Mouse (Mus musculus): ENCODE data around the gene Dctn2. TPM values are rescaled to one million over a fixed set of nuclear protein-coding genes. Genes with fewer than 3 reads are reported as not detected.
A peak's percentile ranks its signal among the peaks of the same experiment; 100 is the strongest.

Dctn2 gene
- total and polyA plus RNA-seq, 3 experiments, result 135 to 161 (median 139) TPM

- TF ChIP-seq GATA1 (IDR thresholded peaks at IDR 0.05; ENCODE audit: borderline replicate concordance, low read length) (no peak), CTCF (IDR thresholded peaks at IDR 0.05; ENCODE audit: low read depth, low read length) (no peak), TAL1 (conservative IDR thresholded peaks at IDR 0.05; ENCODE audit: low read depth, low read length) (no peak), POLR2AphosphoS5 (IDR thresholded peaks at IDR 0.05; ENCODE audit: insufficient replicate concordance, low read depth, low read length) (no peak), GATA2 (IDR thresholded peaks at IDR 0.05; ENCODE audit: borderline replicate concordance, low read depth, low read length) (no peak)
- H3K4me3 ChIP-seq (ENCODE audit: low read depth, low read length), result no peak overlapping the region
- peaks cover 100% of the 10 kb centered on the region for H3K36me3 ChIP-seq (replicated peaks)
- no peak for DNase-seq (ENCODE audit: low spot score)
- H3K4me1 ChIP-seq (ENCODE audit: insufficient read depth, low read depth, low read length), result peaks cover 32% of the 10 kb centered on the region
- H3K27me3 ChIP-seq (ENCODE audit: insufficient read depth, low read length), result no peaks in the 10 kb centered on the region
- no peak for ATAC-seq (ENCODE audit: extremely low read depth, insufficient number of reproducible peaks, low FRiP score, poor library complexity, severe bottlenecking)
- H3K9me3 ChIP-seq (replicated peaks), result peaks cover 2% of the 10 kb centered on the region; the same call in 1 of the 2 replicates
Observed at GRCm38 (mm10) chr10:127279730-127280129, 13.6 kb downstream of the Dctn2 start.

GRCm38 (mm10) chr10:127281316-127281715, 15.1 kb downstream of the Dctn2 start:
- Histone ChIP-seq H3K27me3 (ENCODE audit: insufficient read depth, low read length) (no peaks in the 10 kb centered on the region), H3K4me1 (ENCODE audit: insufficient read depth, low read depth, low read length) (peaks cover 46% of the 10 kb centered on the region), H3K4me3 (ENCODE audit: low read depth, low read length) (no peak overlapping the region), H3K36me3 (replicated peaks) (peaks cover 100% of the 10 kb centered on the region), H3K9me3 (replicated peaks) (peaks cover 2% of the 10 kb centered on the region; the same call in 1 of the 2 replicates)
- TF ChIP-seq TAL1 (conservative IDR thresholded peaks at IDR 0.05; ENCODE audit: low read depth, low read length) (no peak), POLR2AphosphoS5 (IDR thresholded peaks at IDR 0.05; ENCODE audit: insufficient replicate concordance, low read depth, low read length) (no peak; the same call in 1 of the 2 replicates), GATA1 (IDR thresholded peaks at IDR 0.05; ENCODE audit: borderline replicate concordance, low read length) (no peak), CTCF (IDR thresholded peaks at IDR 0.05; ENCODE audit: low read depth, low read length) (no peak), GATA2 (IDR thresholded peaks at IDR 0.05; ENCODE audit: borderline replicate concordance, low read depth, low read length) (no peak)
- ATAC-seq (ENCODE audit: extremely low read depth, insufficient number of reproducible peaks, low FRiP score, poor library complexity, severe bottlenecking) (no peak), DNase-seq (ENCODE audit: low spot score) (no peak)

- Histone ChIP-seq H3K36me3 (replicated peaks) (peaks cover 99% of the 10 kb centered on the region), H3K9me3 (replicated peaks) (peaks cover 2% of the 10 kb centered on the region; the same call in 1 of the 2 replicates), H3K4me3 (ENCODE audit: low read depth, low read length) (no peak overlapping the region), H3K4me1 (ENCODE audit: insufficient read depth, low read depth, low read length) (peaks cover 60% of the 10 kb centered on the region), H3K27me3 (ENCODE audit: insufficient read depth, low read length) (no peaks in the 10 kb centered on the region)
- no peak for TF ChIP-seq TAL1 (conservative IDR thresholded peaks at IDR 0.05; ENCODE audit: low read depth, low read length)
- no peak for TF ChIP-seq GATA1 (IDR thresholded peaks at IDR 0.05; ENCODE audit: borderline replicate concordance, low read length)
- TF ChIP-seq POLR2AphosphoS5 (IDR thresholded peaks at IDR 0.05; ENCODE audit: insufficient replicate concordance, low read depth, low read length), result no peak
- TF ChIP-seq GATA2 (IDR thresholded peaks at IDR 0.05; ENCODE audit: borderline replicate concordance, low read depth, low read length), result no peak
- TF ChIP-seq CTCF (IDR thresholded peaks at IDR 0.05; ENCODE audit: low read depth, low read length), result no peak
- DNase-seq (ENCODE audit: low spot score) (no peak), ATAC-seq (ENCODE audit: extremely low read depth, insufficient number of reproducible peaks, low FRiP score, poor library complexity, severe bottlenecking) (no peak)
Observed at GRCm38 (mm10) chr10:127282620-127283215, 16.6 kb downstream of the Dctn2 start.

- Histone ChIP-seq H3K9me3 (replicated peaks) (peaks cover 2% of the 10 kb centered on the region; the same call in 1 of the 2 replicates), H3K36me3 (replicated peaks) (peaks cover 85% of the 10 kb centered on the region), H3K4me3 (ENCODE audit: low read depth, low read length) (no peak overlapping the region), H3K27me3 (ENCODE audit: insufficient read depth, low read length) (no peaks in the 10 kb centered on the region), H3K4me1 (ENCODE audit: insufficient read depth, low read depth, low read length) (peaks cover 64% of the 10 kb centered on the region)
- DNase-seq (ENCODE audit: low spot score), result no peak
- TF ChIP-seq CTCF (IDR thresholded peaks at IDR 0.05; ENCODE audit: low read depth, low read length) (no peak), GATA2 (IDR thresholded peaks at IDR 0.05; ENCODE audit: borderline replicate concordance, low read depth, low read length) (no peak), GATA1 (IDR thresholded peaks at IDR 0.05; ENCODE audit: borderline replicate concordance, low read length) (no peak), POLR2AphosphoS5 (IDR thresholded peaks at IDR 0.05; ENCODE audit: insufficient replicate concordance, low read depth, low read length) (no peak), TAL1 (conservative IDR thresholded peaks at IDR 0.05; ENCODE audit: low read depth, low read length) (no peak)
- ATAC-seq (ENCODE audit: extremely low read depth, insufficient number of reproducible peaks, low FRiP score, poor library complexity, severe bottlenecking), result no peak
Observed at GRCm38 (mm10) chr10:127284105-127284622, 18.0 kb downstream of the Dctn2 start.

- Histone ChIP-seq H3K36me3 (replicated peaks) (peaks cover 77% of the 10 kb centered on the region), H3K4me1 (ENCODE audit: insufficient read depth, low read depth, low read length) (peaks cover 71% of the 10 kb centered on the region), H3K27me3 (ENCODE audit: insufficient read depth, low read length) (no peaks in the 10 kb centered on the region), H3K4me3 (ENCODE audit: low read depth, low read length) (peak overlapping the region; percentile 81; the same call in 1 of the 2 replicates), H3K9me3 (replicated peaks) (no peaks in the 10 kb centered on the region)
- DNase-seq (ENCODE audit: low spot score), result no peak
- TF ChIP-seq GATA1 (IDR thresholded peaks at IDR 0.05; ENCODE audit: borderline replicate concordance, low read length) (no peak), GATA2 (IDR thresholded peaks at IDR 0.05; ENCODE audit: borderline replicate concordance, low read depth, low read length) (no peak), POLR2AphosphoS5 (IDR thresholded peaks at IDR 0.05; ENCODE audit: insufficient replicate concordance, low read depth, low read length) (no peak), TAL1 (conservative IDR thresholded peaks at IDR 0.05; ENCODE audit: low read depth, low read length) (no peak), CTCF (IDR thresholded peaks at IDR 0.05; ENCODE audit: low read depth, low read length) (no peak)
- ATAC-seq (ENCODE audit: extremely low read depth, insufficient number of reproducible peaks, low FRiP score, poor library complexity, severe bottlenecking), result no peak
Observed at GRCm38 (mm10) chr10:127284724-127285500, 18.7 kb downstream of the Dctn2 start.

GRCm38 (mm10) chr10:127285644-127286043, 19.5 kb downstream of the Dctn2 start:
- Histone ChIP-seq H3K36me3 (replicated peaks) (peaks cover 70% of the 10 kb centered on the region), H3K4me1 (ENCODE audit: insufficient read depth, low read depth, low read length) (peaks cover 74% of the 10 kb centered on the region), H3K27me3 (ENCODE audit: insufficient read depth, low read length) (no peaks in the 10 kb centered on the region), H3K9me3 (replicated peaks) (no peaks in the 10 kb centered on the region), H3K4me3 (ENCODE audit: low read depth, low read length) (peak overlapping the region; percentile 81; the same call in 1 of the 2 replicates)
- TF ChIP-seq CTCF (IDR thresholded peaks at IDR 0.05; ENCODE audit: low read depth, low read length) (no peak), TAL1 (conservative IDR thresholded peaks at IDR 0.05; ENCODE audit: low read depth, low read length) (no peak), POLR2AphosphoS5 (IDR thresholded peaks at IDR 0.05; ENCODE audit: insufficient replicate concordance, low read depth, low read length) (no peak), GATA1 (IDR thresholded peaks at IDR 0.05; ENCODE audit: borderline replicate concordance, low read length) (no peak), GATA2 (IDR thresholded peaks at IDR 0.05; ENCODE audit: borderline replicate concordance, low read depth, low read length) (no peak)
- ATAC-seq (ENCODE audit: extremely low read depth, insufficient number of reproducible peaks, low FRiP score, poor library complexity, severe bottlenecking) (no peak), DNase-seq (ENCODE audit: low spot score) (no peak)

Measured in G1E (cell line).